Mouse (Mus musculus) myocyte (in vitro differentiated cells): ENCODE data around the gene Gm28038. TPM values are rescaled to one million over a fixed set of nuclear protein-coding genes. Genes with fewer than 3 reads are reported as not detected.

Experiments
- H3K27me3 ChIP-seq: one replicate; pipeline ENCODE4 v1.6.1; 2011; ENCODE audit not compliant: control insufficient read depth, insufficient read depth, insufficient read length
- H3K36me3 ChIP-seq: one replicate; pipeline ENCODE4 v1.6.1; 2011; ENCODE audit not compliant: control insufficient read depth, insufficient read depth
- H3K4me2 ChIP-seq: one replicate; pipeline ENCODE4 v1.6.1; 2011; ENCODE audit warnings: low read depth, control low read depth
- H3K4me3 ChIP-seq: one replicate; pipeline ENCODE4 v1.5.1; 2011; ENCODE audit warnings: mild to moderate bottlenecking, control low read depth, moderate library complexity
- H3K79me2 ChIP-seq: one replicate; pipeline ENCODE4 v1.6.1; 2011; ENCODE audit not compliant: control insufficient read depth, insufficient read depth
- H3ac ChIP-seq: one replicate; pipeline ENCODE4 v1.6.1; 2011; ENCODE audit not compliant: control insufficient read depth, insufficient read length
- CEBPB ChIP-seq: IDR thresholded peaks from 2 replicates; pipeline ENCODE4 v1.6.1; 2011; ENCODE audit warnings: mild to moderate bottlenecking, moderate library complexity; ENCODE audit not compliant: poor library complexity, insufficient read depth, severe bottlenecking
- MAX ChIP-seq: IDR thresholded peaks from one replicate; pipeline ENCODE4 v1.6.1; 2011; ENCODE audit warnings: low read depth, mild to moderate bottlenecking, control low read depth
- MYOD1 ChIP-seq, 3 experiments: IDR thresholded peaks; one replicate each; pipeline ENCODE4 v1.6.1; 2011; ENCODE audit warnings: control low read depth in 2 of 3, low read depth in 2 of 3, mild to moderate bottlenecking in 2 of 3, moderate library complexity in 1 of 3; ENCODE audit not compliant: insufficient read length in 2 of 3, control insufficient read depth in 1 of 3
- MYOG ChIP-seq, 3 experiments: IDR thresholded peaks; one replicate each; pipeline ENCODE4 v1.6.1; 2011; ENCODE audit warnings: control low read depth in 2 of 3, low read depth in 2 of 3, mild to moderate bottlenecking in 2 of 3; ENCODE audit not compliant: insufficient read length in 2 of 3, control insufficient read depth in 1 of 3, insufficient read depth in 1 of 3
- POLR2A ChIP-seq: IDR thresholded peaks from one replicate; pipeline ENCODE4 v1.6.1; 2011; ENCODE audit warnings: low read depth, mild to moderate bottlenecking, control low read depth, moderate library complexity; ENCODE audit not compliant: insufficient read length
- POLR2AphosphoS2 ChIP-seq: IDR thresholded peaks from one replicate; pipeline ENCODE4 v1.6.1; 2011; ENCODE audit warnings: low read depth, control low read depth; ENCODE audit not compliant: insufficient read length
- REST ChIP-seq: IDR thresholded peaks from one replicate; pipeline ENCODE4 v1.6.1; 2011; ENCODE audit warnings: mild to moderate bottlenecking, control low read depth, moderate library complexity; ENCODE audit not compliant: insufficient read depth, insufficient read length
- SRF ChIP-seq: IDR thresholded peaks from one replicate; pipeline ENCODE4 v1.6.1; 2011; ENCODE audit warnings: low read depth; ENCODE audit not compliant: control insufficient read depth, insufficient read length
- TCF12 ChIP-seq: IDR thresholded peaks from one replicate; pipeline ENCODE4 v1.6.1; 2011; ENCODE audit warnings: mild to moderate bottlenecking, control low read depth; ENCODE audit not compliant: poor library complexity, insufficient read depth, severe bottlenecking
- TCF3 ChIP-seq: IDR thresholded peaks from one replicate; pipeline ENCODE4 v1.6.1; 2011; ENCODE audit warnings: low read depth, control low read depth; ENCODE audit not compliant: insufficient read length
- USF1 ChIP-seq: IDR thresholded peaks from one replicate; pipeline ENCODE4 v1.6.1; 2011; ENCODE audit warnings: low read depth, mild to moderate bottlenecking, control low read depth, moderate library complexity
- polyA plus RNA-seq: library from polyadenylated mRNA; unstranded; fragments of >200 nt; fragmentation: generic; extraction: Trizol; gene quantifications from one replicate; pipeline ENCODE4 v1.2.1, GENCODE M21; 2012; ENCODE audit warnings: missing spikeins

Gm28038 gene
- polyA plus RNA-seq, 1 experiment = not detected

DNA sequence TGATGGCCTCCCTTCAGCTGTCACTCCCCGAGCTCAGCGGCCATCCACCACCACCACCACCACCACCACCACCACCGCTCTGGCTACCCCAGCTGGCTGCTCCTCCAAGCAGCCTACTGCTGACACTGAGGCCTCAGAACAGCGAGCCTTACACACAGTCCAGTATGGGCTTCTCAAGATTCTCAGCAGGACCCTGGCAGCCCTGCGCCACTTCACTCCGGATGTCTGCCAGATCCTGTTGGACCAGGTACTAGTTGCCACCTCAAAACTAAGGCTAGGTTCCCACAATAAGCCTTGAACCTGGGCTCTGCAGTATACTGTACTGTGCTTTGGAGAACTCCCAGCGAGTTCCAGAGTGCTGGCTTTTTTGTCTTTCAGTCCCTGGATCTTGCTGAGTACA, 61.7 kb downstream of the Gm28038 start:
- TF ChIP-seq MAX = no peak
- TF ChIP-seq POLR2AphosphoS2 = peak; percentile 24
- no peak for TF ChIP-seq MYOG (IDR thresholded peaks at IDR 0.05; ENCODE audit: control insufficient read depth in 1 of 3, insufficient read depth in 1 of 3, insufficient read length in 2 of 3, low read depth in 2 of 3)
- TF ChIP-seq REST = no peak
- no peak for TF ChIP-seq POLR2A
- no peak for TF ChIP-seq USF1
- H3ac ChIP-seq = no peak overlapping the region
- no peaks in the 10 kb centered on the region for H3K27me3 ChIP-seq

DNA sequence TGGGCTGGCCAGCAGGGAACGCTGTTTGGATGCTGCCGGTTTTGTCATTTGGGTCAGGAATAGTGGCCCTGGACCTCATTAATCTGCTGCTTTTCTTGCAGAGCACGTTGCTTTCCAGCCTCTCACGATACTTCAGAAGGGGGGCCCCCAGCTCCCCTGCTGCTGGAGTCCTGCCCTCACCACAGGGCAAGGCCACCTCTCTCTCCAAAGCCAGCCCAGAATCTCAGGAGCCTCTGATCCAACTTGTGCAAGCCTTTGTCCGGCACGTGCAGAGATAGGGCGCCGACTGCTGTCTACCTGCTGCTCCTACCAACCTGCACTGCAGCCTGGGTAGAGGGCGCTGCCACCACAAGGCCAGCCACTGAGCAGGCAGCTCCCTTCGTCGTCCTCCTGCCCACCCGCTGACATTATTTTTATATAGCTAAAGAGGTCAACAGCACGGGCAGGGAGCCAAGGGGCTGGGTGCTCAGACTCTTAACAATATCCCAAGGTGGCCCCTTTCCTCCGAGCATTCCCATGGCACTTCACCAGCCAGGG, 62.8 kb downstream of the Gm28038 start:
- H3K27me3 ChIP-seq = no peaks in the 10 kb centered on the region
- no peak overlapping the region for H3K4me3 ChIP-seq
- no peaks in the 10 kb centered on the region for H3K79me2 ChIP-seq
- no peak overlapping the region for H3ac ChIP-seq
- H3K36me3 ChIP-seq = peaks cover 24% of the 10 kb centered on the region
- TF ChIP-seq POLR2AphosphoS2 (peak; percentile 40), TCF3 (no peak)
- no peak overlapping the region for H3K4me2 ChIP-seq

More for the DNA sequence above, 61.7 kb downstream of the Gm28038 start:
- no peak overlapping the region for H3K4me2 ChIP-seq
- no peaks in the 10 kb centered on the region for H3K79me2 ChIP-seq
- peaks cover 33% of the 10 kb centered on the region for H3K36me3 ChIP-seq
- no peak overlapping the region for H3K4me3 ChIP-seq

GRCm38 (mm10) chr2:30345971-30346676, 65.3 kb downstream of the Gm28038 start:
- no peaks in the 10 kb centered on the region for H3K79me2 ChIP-seq
- no peaks in the 10 kb centered on the region for H3K27me3 ChIP-seq
- H3K4me2 ChIP-seq = no peak overlapping the region
- no peak for TF ChIP-seq USF1
- peak; percentile 65 for TF ChIP-seq POLR2AphosphoS2
- TF ChIP-seq TCF3 = no peak
- peak; percentile 8 for TF ChIP-seq POLR2A
- H3K36me3 ChIP-seq = peaks cover 7% of the 10 kb centered on the region
- H3ac ChIP-seq = no peak overlapping the region
- H3K4me3 ChIP-seq = no peak overlapping the region

DNA sequence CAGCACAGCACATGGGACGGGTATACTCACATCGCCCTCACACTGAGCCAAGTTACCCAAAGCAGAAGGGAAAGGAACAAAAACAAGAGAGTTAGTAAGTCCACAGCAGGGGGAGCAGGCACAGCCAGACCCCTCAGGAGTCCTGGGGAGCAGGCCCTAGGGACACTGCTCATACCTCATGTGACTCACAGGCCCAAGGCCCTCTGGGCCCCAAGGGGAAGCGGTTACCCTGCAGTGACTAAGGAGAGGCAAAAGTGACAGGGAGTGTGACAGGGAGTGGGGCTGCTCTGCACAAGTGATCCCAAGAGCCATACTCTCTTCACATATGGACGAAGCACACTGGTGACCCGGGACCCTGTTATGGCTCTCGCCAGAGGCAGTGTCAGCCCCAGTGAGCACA, 68.4 kb downstream of the Gm28038 start:
- TF ChIP-seq TCF12 (no peak), CEBPB (no peak), POLR2AphosphoS2 (no peak), SRF (no peak), MYOD1 (IDR thresholded peaks at IDR 0.05; ENCODE audit: control insufficient read depth in 1 of 3, insufficient read length in 2 of 3, low read depth in 2 of 3) (no peak), TCF3 (no peak), MAX (no peak)
- no peak overlapping the region for H3ac ChIP-seq
- no peaks in the 10 kb centered on the region for H3K79me2 ChIP-seq

More for the DNA sequence above, 68.4 kb downstream of the Gm28038 start:
- Histone ChIP-seq H3K27me3 (no peaks in the 10 kb centered on the region), H3K36me3 (no peaks in the 10 kb centered on the region), H3K4me3 (no peak overlapping the region), H3K4me2 (no peak overlapping the region)

Other genes with a start within 250 kb of the Gm28038 start
- 21.6 TPM for gene Wdr34, start 232.2 kb upstream of the Gm28038 start, polyA plus RNA-seq
- 118 TPM for gene Set, start 223.7 kb upstream of the Gm28038 start, polyA plus RNA-seq
- 4.3 TPM for gene Pkn3, start 203.4 kb upstream of the Gm28038 start, polyA plus RNA-seq
- gene Zdhhc12, start 187.4 kb upstream of the Gm28038 start, polyA plus RNA-seq = 20.8 TPM
- gene Zer1, start 156.5 kb upstream of the Gm28038 start, polyA plus RNA-seq = 13.1 TPM
- gene Tbc1d13, start 147.3 kb upstream of the Gm28038 start, polyA plus RNA-seq = 25.8 TPM
- 17.6 TPM for gene Endog, start 109.5 kb upstream of the Gm28038 start, polyA plus RNA-seq
- gene Spout1, start 102.6 kb upstream of the Gm28038 start, polyA plus RNA-seq = 28.7 TPM
- 11.3 TPM for gene Kyat1, start 75.2 kb upstream of the Gm28038 start, polyA plus RNA-seq
- 22.6 TPM for gene Lrrc8a, start 43.3 kb upstream of the Gm28038 start, polyA plus RNA-seq
- 0.55 TPM for gene Gm28035, start 40.5 kb upstream of the Gm28038 start, polyA plus RNA-seq
- 14.7 TPM for gene Phyhd1, start 14.8 kb upstream of the Gm28038 start, polyA plus RNA-seq
- gene Dolk, start 5.3 kb downstream of the Gm28038 start, polyA plus RNA-seq = 28.3 TPM
- gene Nup188, start 5.4 kb downstream of the Gm28038 start, polyA plus RNA-seq = 54.0 TPM
- gene Sh3glb2, start 78.3 kb downstream of the Gm28038 start, polyA plus RNA-seq = 73.7 TPM
- gene Miga2, start 83.2 kb downstream of the Gm28038 start, polyA plus RNA-seq = 13.6 TPM
- gene Dolpp1, start 111.2 kb downstream of the Gm28038 start, polyA plus RNA-seq = 15.7 TPM
- 42.2 TPM for gene Crat, start 134.8 kb downstream of the Gm28038 start, polyA plus RNA-seq
- 151 TPM for gene Ptpa, start 135.0 kb downstream of the Gm28038 start, polyA plus RNA-seq
- gene Ier5l, start 193.2 kb downstream of the Gm28038 start, polyA plus RNA-seq = 20.5 TPM